Mouse (Mus musculus) heart, adult 2 months (tissue): ENCODE data around the gene Sigirr.

Experiments used
- CTCF ChIP-seq: fragments of 200-600 bp; IDR thresholded peaks from 2 replicates; pipeline ENCODE4 v1.8.1; 2022; ENCODE audit warnings: antibody characterized with exemption, mild to moderate bottlenecking, moderate library complexity
- EP300 ChIP-seq: fragments of 200-500 bp; IDR thresholded peaks from 2 replicates; pipeline ENCODE4 v1.6.1; 2011; ENCODE audit warnings: low read depth, low read length, control low read depth; ENCODE audit not compliant: insufficient read depth
- POLR2A ChIP-seq: fragments of 200-500 bp; IDR thresholded peaks from 2 replicates; pipeline ENCODE4 v1.6.1; 2011; ENCODE audit warnings: mild to moderate bottlenecking, low read depth, low read length, control low read depth; ENCODE audit not compliant: insufficient read depth

- TF ChIP-seq CTCF (no peak), POLR2A (no peak), EP300 (no peak)
These were observed 49.2 kb downstream of the Sigirr start for GRCm38 (mm10) chr7:141051060-141051685.
